Mouse (Mus musculus) macrophage (primary cell): Measurements from ENCODE around the gene Specc1l. TPM values are rescaled to one million over a fixed set of nuclear protein-coding genes. Genes with fewer than 3 reads are reported as not detected.

Source experiments
- H3K27ac ChIP-seq: fragments of 350-480 bp; formaldehyde crosslinking; 2 replicates; pipeline ENCODE4 v1.9.0; 2021
- H3K36me3 ChIP-seq: fragments of 350-480 bp; formaldehyde crosslinking; 2 replicates; pipeline ENCODE4 v1.9.0; 2021; ENCODE audit errors: inconsistent target
- H3K4me3 ChIP-seq: fragments of 350-480 bp; formaldehyde crosslinking; 2 replicates; pipeline ENCODE4 v1.9.0; 2021; ENCODE audit errors: inconsistent target
- H3K79me2 ChIP-seq: fragments of 350-480 bp; formaldehyde crosslinking; 2 replicates; pipeline ENCODE4 v1.9.0; 2021; ENCODE audit errors: inconsistent target
- WGBS: methylation state at CpG from one replicate; pipeline ENCODE4 v1.1.7; 2026; ENCODE audit warnings: inconsistent platforms; ENCODE audit not compliant: missing documents; 5-methylcytosine and 5-hydroxymethylcytosine counted together
- polyA plus RNA-seq: library from polyadenylated mRNA; stranded (reverse); fragments of 250-400 nt; gene quantifications from 3 replicates; pipeline ENCODE4 v1.2.4, GENCODE M21; 2018; ENCODE audit warnings: inconsistent platforms

The Specc1l gene
- polyA plus RNA-seq, 1 experiment from 2014 or later = 38.1 TPM

- no peak overlapping the region for H3K4me3 ChIP-seq
- H3K27ac ChIP-seq = no peak overlapping the region
- WGBS = 83% methylated on average over 4 of the region's 4 CpGs
- H3K36me3 ChIP-seq = peaks cover 22% of the 10 kb centered on the region
- no peaks in the 10 kb centered on the region for H3K79me2 ChIP-seq
Measured at GRCm38 (mm10) chr10:75302536-75302935, 90.7 kb downstream of the Specc1l start.

- Histone ChIP-seq H3K36me3 (peaks cover 31% of the 10 kb centered on the region), H3K79me2 (no peaks in the 10 kb centered on the region), H3K27ac (no peak overlapping the region), H3K4me3 (no peak overlapping the region)
- WGBS = 70% methylated on average over 8 of the region's 8 CpGs
Measured at GRCm38 (mm10) chr10:75303324-75304048, 91.6 kb downstream of the Specc1l start.

- Histone ChIP-seq H3K79me2 (no peaks in the 10 kb centered on the region), H3K36me3 (peaks cover 37% of the 10 kb centered on the region), H3K4me3 (no peak overlapping the region), H3K27ac (no peak overlapping the region)
- WGBS = 87% methylated on average over 5 of the region's 5 CpGs
Measured at GRCm38 (mm10) chr10:75304049-75304405, 92.2 kb downstream of the Specc1l start.

GRCm38 (mm10) chr10:75304413-75304812 lies 92.5 kb downstream of the Specc1l start:
- H3K27ac ChIP-seq = no peak overlapping the region
- no peak overlapping the region for H3K4me3 ChIP-seq
- no peaks in the 10 kb centered on the region for H3K79me2 ChIP-seq
- 67% methylated on average over 6 of the region's 6 CpGs for WGBS
- H3K36me3 ChIP-seq = peaks cover 40% of the 10 kb centered on the region

DNA sequence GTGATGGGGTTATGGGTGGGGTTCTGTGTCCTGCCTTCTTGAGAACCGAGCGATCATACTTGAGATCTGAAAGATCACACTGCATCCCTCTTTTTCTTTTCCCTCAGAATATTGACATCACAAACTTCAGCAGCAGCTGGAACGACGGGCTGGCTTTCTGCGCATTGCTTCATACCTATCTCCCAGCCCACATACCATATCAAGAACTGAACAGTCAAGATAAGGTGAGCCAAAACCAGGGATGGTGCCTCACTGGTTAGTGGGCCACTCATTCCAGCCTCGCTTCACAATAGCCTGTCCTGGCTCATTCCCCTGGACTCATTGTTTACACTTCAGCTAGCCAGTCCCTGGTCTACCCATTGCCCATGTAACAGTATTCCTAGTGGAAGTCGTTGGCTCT lies 95.3 kb downstream of the Specc1l start:
- Histone ChIP-seq H3K4me3 (no peak overlapping the region), H3K79me2 (no peaks in the 10 kb centered on the region), H3K36me3 (peaks cover 58% of the 10 kb centered on the region), H3K27ac (no peak overlapping the region)
- WGBS = 90% methylated on average over 3 of the region's 7 CpGs

DNA sequence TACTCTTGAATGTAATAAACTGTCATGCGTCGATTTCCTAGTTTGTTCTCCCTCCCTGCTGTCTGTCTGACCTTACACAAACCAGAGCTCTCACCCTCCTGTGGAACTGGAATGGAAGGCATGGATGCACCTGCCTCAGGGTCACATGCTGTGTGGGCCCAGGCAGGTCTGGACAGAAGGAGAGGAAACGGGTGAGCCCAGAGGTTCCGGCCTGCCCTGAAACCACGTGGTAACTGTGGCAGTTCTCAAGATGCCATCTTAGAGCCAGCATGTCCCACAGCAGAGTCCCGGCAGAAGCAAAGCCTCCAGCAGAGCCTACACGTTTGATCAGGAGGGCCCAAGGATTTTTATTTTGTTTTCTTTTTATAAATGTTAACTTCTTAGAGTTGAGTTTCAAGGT lies 100.5 kb downstream of the Specc1l start:
- Histone ChIP-seq H3K27ac (no peak overlapping the region), H3K79me2 (no peaks in the 10 kb centered on the region), H3K36me3 (peaks cover 39% of the 10 kb centered on the region), H3K4me3 (no peak overlapping the region)
- 49% methylated on average over 7 of the region's 7 CpGs for WGBS

GRCm38 (mm10) chr10:75314190-75314980 lies 102.5 kb downstream of the Specc1l start:
- Histone ChIP-seq H3K79me2 (no peaks in the 10 kb centered on the region), H3K27ac (no peak overlapping the region), H3K4me3 (no peak overlapping the region), H3K36me3 (peaks cover 18% of the 10 kb centered on the region)
- 61% methylated on average over 6 of the region's 6 CpGs for WGBS

- H3K27ac ChIP-seq = no peak overlapping the region
- 69% methylated on average over 8 of the region's 8 CpGs for WGBS
- peaks cover 5% of the 10 kb centered on the region; the same call in 1 of the 2 replicates for H3K36me3 ChIP-seq
- no peak overlapping the region for H3K4me3 ChIP-seq
- no peaks in the 10 kb centered on the region for H3K79me2 ChIP-seq
Measured at GRCm38 (mm10) chr10:75315756-75316155, 103.9 kb downstream of the Specc1l start.

GRCm38 (mm10) chr10:75316472-75316871 lies 104.6 kb downstream of the Specc1l start:
- 11% methylated on average over 9 of the region's 9 CpGs for WGBS
- Histone ChIP-seq H3K4me3 (no peak overlapping the region), H3K79me2 (no peaks in the 10 kb centered on the region), H3K36me3 (no peaks in the 10 kb centered on the region), H3K27ac (no peak overlapping the region)

DNA sequence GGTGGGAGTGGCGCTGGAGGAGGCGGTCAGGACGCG lies 104.8 kb downstream of the Specc1l start, which contains the start of gene Adora2a:
TSS of gene Adora2a (plus strand) at position 6 of the 36 bp plus-strand sequence.
- H3K79me2 ChIP-seq = no peaks in the 10 kb centered on the region
- no peak within 1 kb of the TSS for H3K4me3 ChIP-seq
- no peaks in the 10 kb centered on the region for H3K36me3 ChIP-seq
- WGBS = 0% methylated on average over 4 of the region's 4 CpGs
- H3K27ac ChIP-seq = no peak within 1 kb of the TSS

- 2% methylated on average over 81 of the region's 81 CpGs for WGBS
- Histone ChIP-seq H3K4me3 (no peak overlapping the region), H3K79me2 (no peaks in the 10 kb centered on the region), H3K36me3 (no peaks in the 10 kb centered on the region), H3K27ac (no peak overlapping the region)
Measured at GRCm38 (mm10) chr10:75316908-75317761, 105.3 kb downstream of the Specc1l start.

DNA sequence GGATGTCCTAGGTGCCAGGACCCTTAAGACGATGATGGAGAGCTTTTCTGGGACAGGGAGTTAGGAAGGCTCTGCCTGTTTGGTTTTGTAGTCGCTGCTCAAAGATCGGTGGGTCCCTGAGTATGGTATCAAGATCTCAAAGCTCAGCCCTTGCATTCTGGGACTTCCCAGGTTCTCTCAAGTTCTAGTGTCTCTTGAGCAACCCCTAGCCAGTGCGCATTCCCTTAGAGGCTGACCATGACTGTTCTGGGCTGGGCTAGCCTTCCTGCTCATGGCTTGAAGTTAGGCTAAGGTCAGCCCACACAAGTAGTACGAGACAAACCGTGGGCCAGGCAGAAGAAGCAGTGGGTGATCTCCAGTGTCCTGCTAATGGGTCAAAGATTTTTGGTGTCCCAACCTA lies 106.3 kb downstream of the Specc1l start:
- 62% methylated on average over 6 of the region's 6 CpGs for WGBS

DNA sequence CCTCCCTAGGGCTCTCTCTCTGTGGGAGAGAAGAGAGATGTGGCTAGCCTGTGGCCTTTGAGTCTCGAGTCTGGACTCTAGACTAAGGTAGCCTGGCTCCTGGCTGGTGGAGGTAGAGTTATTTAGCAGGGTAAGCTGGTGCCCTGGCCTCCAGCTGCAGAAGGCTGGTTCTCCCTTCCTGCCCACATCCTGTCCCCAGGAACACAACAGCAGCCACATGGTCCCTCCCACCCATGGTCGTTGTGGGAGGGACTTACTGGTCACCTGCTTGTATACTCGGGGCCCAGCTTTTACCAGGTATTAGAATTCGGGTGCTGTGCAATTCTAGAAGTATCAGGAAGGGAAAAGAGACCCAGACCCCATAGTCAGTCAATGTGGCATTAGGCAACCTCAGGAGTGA lies 108.4 kb downstream of the Specc1l start:
- Histone ChIP-seq H3K4me3 (no peak overlapping the region), H3K79me2 (no peaks in the 10 kb centered on the region), H3K27ac (no peak overlapping the region), H3K36me3 (no peaks in the 10 kb centered on the region)
- WGBS = 7% methylated on average over 4 of the region's 4 CpGs

More for the DNA sequence above, 106.3 kb downstream of the Specc1l start:
- H3K4me3 ChIP-seq = no peak overlapping the region
- H3K79me2 ChIP-seq = no peaks in the 10 kb centered on the region
- H3K36me3 ChIP-seq = no peaks in the 10 kb centered on the region
- H3K27ac ChIP-seq = no peak overlapping the region

DNA sequence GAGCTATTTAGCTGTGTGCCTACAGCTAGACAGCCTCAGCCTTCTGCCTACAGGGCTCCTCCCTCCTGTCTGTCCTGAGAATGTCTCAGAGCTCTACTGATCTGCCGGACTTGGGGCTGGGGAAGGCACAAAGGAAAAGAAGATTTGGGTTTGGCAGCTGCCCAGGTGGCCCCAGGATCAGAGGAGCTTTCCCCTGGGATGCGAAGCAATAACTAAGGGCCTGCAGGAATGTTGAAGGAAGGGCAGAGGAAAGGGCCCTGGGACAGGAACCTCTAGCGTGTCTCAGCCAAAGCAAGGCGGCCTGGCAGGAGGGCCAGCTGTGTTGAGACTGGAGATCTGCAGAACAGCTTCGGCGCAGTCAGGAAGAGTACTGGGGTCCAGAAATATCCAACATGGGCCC lies 111.1 kb downstream of the Specc1l start:
- no peaks in the 10 kb centered on the region for H3K36me3 ChIP-seq
- no peak overlapping the region for H3K4me3 ChIP-seq
- no peaks in the 10 kb centered on the region for H3K79me2 ChIP-seq
- 82% methylated on average over 6 of the region's 6 CpGs for WGBS
- H3K27ac ChIP-seq = no peak overlapping the region

- Histone ChIP-seq H3K36me3 (no peaks in the 10 kb centered on the region), H3K27ac (no peak overlapping the region), H3K79me2 (no peaks in the 10 kb centered on the region), H3K4me3 (no peak overlapping the region)
- WGBS = 69% methylated on average over 8 of the region's 8 CpGs
Measured at GRCm38 (mm10) chr10:75323986-75324385, 112.1 kb downstream of the Specc1l start.
